Mouse (Mus musculus) lung, embryonic 14.5 days (tissue): ENCODE results near the gene Amy2a4. TPM values are rescaled to one million over a fixed set of nuclear protein-coding genes. Genes with fewer than 3 reads are reported as not detected.
"Not testable (repeated sequence)": the region's sequence is repeated elsewhere in the genome, so short reads cannot be mapped to it uniquely, and the experiment has no call there.

ENCODE experiments used
- ATAC-seq: fragments of 200-750 bp; cut with Nextera tagmentation; 2 replicates; pipeline ENCODE4 v1.8.0; 2017; ENCODE audit warnings: mild to moderate bottlenecking, moderate TSS enrichment, moderate library complexity; ENCODE audit not compliant: insufficient read depth
- DNase-seq: peaks from one replicate; pipeline ENCODE4 v3.0.0-alpha.2; 2015
- H3K27ac ChIP-seq: fragments of 300-500 bp; sonication (generic); 2 replicates; pipeline ENCODE4 v1.5.1; 2014; ENCODE audit warnings: low read depth, mild to moderate bottlenecking, moderate library complexity
- H3K27me3 ChIP-seq: fragments of 300-500 bp; sonication (generic); 2 replicates; pipeline ENCODE4 v1.6.1; 2014; ENCODE audit warnings: low read length, control low read depth; ENCODE audit not compliant: insufficient read depth
- H3K36me3 ChIP-seq: fragments of 300-500 bp; sonication (generic); 2 replicates; pipeline ENCODE4 v1.6.1; 2014; ENCODE audit warnings: control low read depth; ENCODE audit not compliant: insufficient read depth
- H3K4me1 ChIP-seq: fragments of 300-500 bp; sonication (generic); 2 replicates; pipeline ENCODE4 v1.6.1; 2014; ENCODE audit warnings: antibody characterized with exemption, control low read depth; ENCODE audit not compliant: insufficient read depth
- H3K4me2 ChIP-seq: fragments of 300-500 bp; sonication (generic); 2 replicates; pipeline ENCODE4 v1.6.1; 2014; ENCODE audit warnings: mild to moderate bottlenecking
- H3K4me3 ChIP-seq: fragments of 300-500 bp; sonication (generic); 2 replicates; pipeline ENCODE4 v1.5.1; 2014; ENCODE audit warnings: low read depth, low read length
- H3K9ac ChIP-seq: fragments of 300-500 bp; sonication (generic); 2 replicates; pipeline ENCODE4 v1.6.1; 2014
- H3K9me3 ChIP-seq: fragments of 300-500 bp; sonication (generic); 2 replicates; pipeline ENCODE4 v1.6.1; 2016; ENCODE audit warnings: low read depth, low read length, control low read depth
- WGBS: fragments of 180-500 bp; shearing (Covaris S2); extraction: QIAGEN DNeasy Blood & Tissue Kit; methylation state at CpG from one replicate; pipeline ENCODE4 v1.1.7; 2014; 5-methylcytosine and 5-hydroxymethylcytosine counted together
- polyA plus RNA-seq: library from polyadenylated mRNA; unstranded; fragments of >200 nt; fragmentation: Nextera tagmentation; extraction: Ambion mirVana; gene quantifications from 2 replicates; pipeline ENCODE4 v1.2.1, GENCODE M21; 2014

The Amy2a4 gene
- not detected in 2 replicates for polyA plus RNA-seq

- no CpG with 5 or more reads among the region's 4 CpGs for WGBS
- not testable (repeated sequence) for H3K27ac ChIP-seq, H3K4me1 ChIP-seq, H3K36me3 ChIP-seq, H3K4me3 ChIP-seq, H3K4me2 ChIP-seq, H3K9ac ChIP-seq, ATAC-seq, H3K9me3 ChIP-seq, H3K27me3 ChIP-seq, DNase-seq
Observed at GRCm38 (mm10) chr3:113291349-113291748, at the start of gene Amy2a4. Gene Amy2a4, minus strand, starts transcription at chr3:113291449.

- no CpG with 5 or more reads among the region's 4 CpGs for WGBS
- not testable (repeated sequence) for H3K27ac ChIP-seq, H3K4me3 ChIP-seq, H3K4me2 ChIP-seq, H3K36me3 ChIP-seq, H3K9me3 ChIP-seq, H3K27me3 ChIP-seq, DNase-seq, ATAC-seq, H3K9ac ChIP-seq, H3K4me1 ChIP-seq
Observed at GRCm38 (mm10) chr3:113323952-113324351, 32.7 kb upstream of the Amy2a4 start, which contains the start of gene Amy2a3. Gene Amy2a3, minus strand, starts transcription at chr3:113324052.

GRCm38 (mm10) chr3:113312937-113313336 is 21.7 kb upstream of the Amy2a4 start:
- not testable (repeated sequence) for H3K9ac ChIP-seq, H3K27ac ChIP-seq, ATAC-seq, H3K4me1 ChIP-seq, DNase-seq, H3K27me3 ChIP-seq, H3K9me3 ChIP-seq, H3K4me3 ChIP-seq, H3K4me2 ChIP-seq, H3K36me3 ChIP-seq
- no CpG with 5 or more reads among the region's 3 CpGs for WGBS

- not testable (repeated sequence) for H3K27me3 ChIP-seq, H3K27ac ChIP-seq, H3K4me3 ChIP-seq, H3K36me3 ChIP-seq, H3K4me1 ChIP-seq, ATAC-seq, H3K4me2 ChIP-seq, H3K9ac ChIP-seq, DNase-seq, H3K9me3 ChIP-seq
Observed at GRCm38 (mm10) chr3:113280285-113280684, 11.0 kb downstream of the Amy2a4 start.

- not testable (repeated sequence) for H3K36me3 ChIP-seq, H3K9me3 ChIP-seq, H3K4me3 ChIP-seq, DNase-seq, H3K27ac ChIP-seq, H3K4me1 ChIP-seq, ATAC-seq, H3K9ac ChIP-seq, H3K4me2 ChIP-seq, H3K27me3 ChIP-seq
Observed at GRCm38 (mm10) chr3:113279586-113279985, 11.7 kb downstream of the Amy2a4 start.

- not testable (repeated sequence) for H3K4me3 ChIP-seq, H3K27ac ChIP-seq, ATAC-seq, H3K27me3 ChIP-seq, H3K9me3 ChIP-seq, H3K36me3 ChIP-seq, H3K4me2 ChIP-seq, H3K9ac ChIP-seq, DNase-seq, H3K4me1 ChIP-seq
- no CpG with 5 or more reads among the region's 4 CpGs for WGBS
Observed at GRCm38 (mm10) chr3:113258737-113259136, 32.5 kb downstream of the Amy2a4 start, which contains the start of gene Amy2a5. Gene Amy2a5, minus strand, starts transcription at chr3:113258837.

Other genes with a start within 250 kb of the Amy2a4 start
- gene Amy2a5, start 32.6 kb downstream of the Amy2a4 start, polyA plus RNA-seq = not detected in 2 replicates
- not detected in 2 replicates for gene Amy2a3, start 32.6 kb upstream of the Amy2a4 start, polyA plus RNA-seq
- gene Amy2a2, start 65.2 kb upstream of the Amy2a4 start, polyA plus RNA-seq = not detected in 2 replicates
- not detected in 2 replicates for gene Amy2a1, start 241.0 kb upstream of the Amy2a4 start, polyA plus RNA-seq